Mouse (Mus musculus) limb, embryonic 12.5 days (tissue): ENCODE results near the gene Tex45. TPM values are rescaled to one million over a fixed set of nuclear protein-coding genes. Genes with fewer than 3 reads are reported as not detected.

Source experiments
- ATAC-seq: fragments of 200-750 bp; cut with Nextera tagmentation; 2 replicates; pipeline ENCODE4 v1.8.0; 2017; ENCODE audit warnings: low read depth, moderate TSS enrichment; ENCODE audit not compliant: insufficient number of reproducible peaks, insufficient read depth, low FRiP score, low TSS enrichment
- H3K27ac ChIP-seq: fragments of 300-500 bp; sonication (generic); 2 replicates; pipeline ENCODE4 v1.5.1; 2016; ENCODE audit warnings: mild to moderate bottlenecking, moderate library complexity
- H3K27me3 ChIP-seq: fragments of 300-500 bp; sonication (generic); 2 replicates; pipeline ENCODE4 v1.6.1; 2016; ENCODE audit warnings: mild to moderate bottlenecking, moderate library complexity
- H3K36me3 ChIP-seq: fragments of 300-500 bp; sonication (generic); 2 replicates; pipeline ENCODE4 v1.6.1; 2016; ENCODE audit warnings: mild to moderate bottlenecking, moderate library complexity
- H3K4me1 ChIP-seq: fragments of 300-500 bp; sonication (generic); replicated peaks from 2 replicates; pipeline ENCODE4 v1.6.1; 2016
- H3K4me2 ChIP-seq: fragments of 300-500 bp; sonication (generic); 2 replicates; pipeline ENCODE4 v1.6.1; 2016; ENCODE audit warnings: mild to moderate bottlenecking, moderate library complexity
- H3K4me3 ChIP-seq: fragments of 300-500 bp; sonication (generic); replicated peaks from 2 replicates; pipeline ENCODE4 v1.5.1; 2016; ENCODE audit warnings: mild to moderate bottlenecking
- H3K9ac ChIP-seq: fragments of 300-500 bp; sonication (generic); replicated peaks from 2 replicates; pipeline ENCODE4 v1.6.1; 2016; ENCODE audit warnings: mild to moderate bottlenecking, moderate library complexity
- H3K9me3 ChIP-seq: fragments of 300-500 bp; sonication (generic); 2 replicates; pipeline ENCODE4 v1.6.1; 2016; ENCODE audit warnings: mild to moderate bottlenecking, moderate library complexity
- WGBS: fragments of 180-500 bp; shearing (Covaris S2); methylation state at CpG from one replicate; pipeline ENCODE4 v1.1.7; 2016; 5-methylcytosine and 5-hydroxymethylcytosine counted together
- polyA plus RNA-seq: library from polyadenylated mRNA; unstranded; fragments of >200 nt; fragmentation: Nextera tagmentation; extraction: Ambion mirVana; gene quantifications from 2 replicates; pipeline ENCODE4 v1.2.1, GENCODE M21; 2016

The Tex45 gene
- polyA plus RNA-seq, 1 experiment from 2014 or later = not detected

DNA sequence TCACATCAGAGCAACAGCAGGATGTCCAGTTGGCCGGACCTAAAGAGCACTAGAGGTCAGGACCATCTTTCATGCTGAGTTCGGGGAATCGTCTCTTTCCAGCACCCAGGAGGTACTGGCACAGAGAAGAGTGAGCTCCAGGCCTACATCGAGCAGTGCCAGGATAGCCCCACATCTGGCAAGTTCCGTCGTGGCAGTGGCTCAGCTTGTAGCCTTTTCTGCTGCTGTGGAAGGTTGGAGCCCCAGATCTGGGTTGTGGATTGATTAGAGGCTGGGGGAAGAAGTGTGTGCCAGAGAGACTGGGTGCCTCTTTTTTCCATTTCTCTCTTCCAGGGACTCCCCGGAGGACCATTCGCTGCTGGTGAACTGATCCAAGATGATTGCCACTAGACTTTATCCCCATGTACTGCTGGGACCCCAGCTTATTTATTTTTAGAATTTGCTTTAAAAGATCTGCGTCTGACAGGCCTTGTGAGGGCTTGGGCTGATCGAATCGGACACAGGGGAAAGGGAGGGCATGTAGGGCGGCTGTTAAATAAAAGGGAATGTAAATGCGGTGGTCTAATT is 44.1 kb downstream of the Tex45 start:
- peaks cover 41% of the 10 kb centered on the region for H3K36me3 ChIP-seq
- peak overlapping the region; percentile 47 for H3K9ac ChIP-seq
- 29% methylated on average over 13 of the region's 13 CpGs for WGBS
- peaks cover 6% of the 10 kb centered on the region for H3K4me1 ChIP-seq
- H3K9me3 ChIP-seq = no peaks in the 10 kb centered on the region
- no peak; the same call in 1 of the 2 replicates for ATAC-seq
- peak overlapping the region; percentile 84 for H3K27ac ChIP-seq
- peak overlapping the region; percentile 85 for H3K4me2 ChIP-seq
- H3K4me3 ChIP-seq = peak overlapping the region; percentile 56
- no peaks in the 10 kb centered on the region for H3K27me3 ChIP-seq

DNA sequence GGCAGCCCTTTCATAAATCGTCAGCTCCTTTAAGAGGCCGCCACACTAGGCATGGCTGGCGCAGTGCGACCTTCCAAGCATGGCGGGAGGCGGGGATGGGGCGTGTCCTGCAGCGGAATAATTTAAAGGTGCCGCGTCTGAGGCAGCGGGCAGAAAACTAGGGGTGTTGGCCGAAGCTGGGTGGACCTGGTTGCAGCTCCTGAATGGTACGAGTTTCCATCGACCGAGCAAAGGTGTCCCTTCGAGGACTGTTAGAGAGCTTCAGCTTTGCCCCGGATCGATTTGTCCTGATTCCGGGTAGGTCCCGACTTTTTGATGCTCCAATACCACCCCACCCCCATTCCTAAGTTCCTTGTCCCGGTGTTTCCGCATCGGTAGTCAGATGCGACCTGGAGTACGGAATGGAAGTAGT is 44.6 kb downstream of the Tex45 start, which contains the start of gene Pnpla6:
Gene Pnpla6 (plus strand): TSS at position 125 of the 412 bp plus-strand sequence.
- Histone ChIP-seq H3K9ac (peak within 1 kb of the TSS; percentile 47), H3K4me2 (peak within 1 kb of the TSS; percentile 85), H3K4me1 (peaks cover 6% of the 10 kb centered on the region), H3K27ac (peak within 1 kb of the TSS; percentile 84), H3K4me3 (peak within 1 kb of the TSS; percentile 56), H3K9me3 (no peaks in the 10 kb centered on the region), H3K36me3 (peaks cover 37% of the 10 kb centered on the region), H3K27me3 (no peaks in the 10 kb centered on the region)
- ATAC-seq = peak; percentile 70
- WGBS = under 1% methylated on average over 25 of the region's 25 CpGs

DNA sequence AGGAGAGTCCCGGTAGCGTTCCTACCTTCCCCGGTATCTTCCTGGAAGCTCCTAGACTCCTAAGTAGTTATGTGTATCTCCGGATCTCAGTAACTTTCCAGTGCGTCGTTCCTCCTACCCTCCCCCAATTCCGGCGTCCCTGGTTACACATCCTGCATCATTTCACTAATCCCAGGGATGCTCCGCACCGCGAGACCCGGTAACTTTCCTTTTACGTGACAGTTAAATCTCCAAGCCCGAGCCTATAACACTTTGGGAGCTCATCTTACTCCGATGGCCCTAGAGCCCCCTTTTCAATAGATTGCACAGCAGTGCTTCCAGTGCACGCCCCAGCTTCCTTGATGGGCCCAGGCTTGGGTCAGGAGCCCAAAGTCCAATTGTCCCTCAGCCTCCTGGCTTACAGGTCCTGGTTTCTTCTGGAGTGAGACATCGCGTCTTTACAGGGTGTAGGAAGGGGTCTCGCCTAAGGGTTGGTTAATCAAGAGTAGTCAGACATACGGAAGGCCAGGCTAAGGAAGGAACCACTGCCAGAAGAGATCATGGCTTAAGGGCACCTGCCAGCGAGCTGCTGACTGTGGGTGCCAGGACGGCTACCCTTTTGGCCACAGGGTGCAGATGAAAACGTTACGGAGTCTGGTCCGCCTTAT is 45.2 kb downstream of the Tex45 start:
- peak overlapping the region; percentile 85 for H3K4me2 ChIP-seq
- peak overlapping the region; percentile 84 for H3K27ac ChIP-seq
- H3K36me3 ChIP-seq = peaks cover 32% of the 10 kb centered on the region
- no peaks in the 10 kb centered on the region for H3K9me3 ChIP-seq
- peak overlapping the region; percentile 47 for H3K9ac ChIP-seq
- WGBS = under 1% methylated on average over 25 of the region's 25 CpGs
- H3K27me3 ChIP-seq = no peaks in the 10 kb centered on the region
- peak; percentile 13 for ATAC-seq
- H3K4me3 ChIP-seq = peak overlapping the region; percentile 56
- peaks cover 6% of the 10 kb centered on the region for H3K4me1 ChIP-seq

DNA sequence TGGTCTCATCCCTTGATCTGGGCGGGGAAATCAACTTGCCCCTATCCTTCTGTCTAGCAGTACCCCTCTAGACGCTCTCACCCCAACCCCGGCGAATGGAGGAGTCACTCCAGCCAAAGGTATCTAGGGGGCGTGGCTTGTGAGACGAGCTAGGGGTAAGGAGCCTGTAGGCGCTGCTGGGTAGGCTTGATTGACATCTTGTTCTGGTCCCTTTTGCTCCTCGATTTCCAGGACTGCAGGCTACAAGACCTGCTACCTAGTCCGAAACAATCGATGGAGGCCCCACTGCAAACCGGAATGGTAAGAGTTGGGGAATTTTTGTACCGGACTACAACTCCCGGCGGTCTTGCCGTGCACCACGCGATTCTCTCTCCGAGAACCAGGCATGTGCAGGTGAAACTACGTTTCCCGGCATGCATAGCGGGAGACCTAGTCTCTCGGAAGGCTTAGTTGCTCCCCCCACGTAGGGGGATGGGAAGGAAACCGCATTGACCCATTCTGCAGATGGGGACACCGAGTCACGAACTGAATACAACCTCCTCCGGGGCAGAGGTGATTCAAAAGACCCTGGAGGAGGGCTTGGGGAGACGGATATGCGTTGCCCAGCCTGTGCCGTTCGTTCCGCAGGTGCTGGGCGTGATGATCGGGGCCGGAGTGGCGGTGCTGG is 45.9 kb downstream of the Tex45 start:
- peaks cover 6% of the 10 kb centered on the region for H3K4me1 ChIP-seq
- H3K27me3 ChIP-seq = no peaks in the 10 kb centered on the region
- WGBS = 4% methylated on average over 36 of the region's 36 CpGs
- peak overlapping the region; percentile 84 for H3K27ac ChIP-seq
- peak; percentile 89 for ATAC-seq
- H3K4me3 ChIP-seq = peak overlapping the region; percentile 56
- H3K9me3 ChIP-seq = no peaks in the 10 kb centered on the region
- peak overlapping the region; percentile 85 for H3K4me2 ChIP-seq
- H3K9ac ChIP-seq = peak overlapping the region; percentile 55
- peaks cover 32% of the 10 kb centered on the region for H3K36me3 ChIP-seq

- Histone ChIP-seq H3K36me3 (peaks cover 33% of the 10 kb centered on the region), H3K27ac (peak overlapping the region; percentile 41; the same call in 1 of the 2 replicates), H3K4me1 (peaks cover 6% of the 10 kb centered on the region), H3K27me3 (no peaks in the 10 kb centered on the region), H3K4me3 (peak overlapping the region; percentile 56), H3K4me2 (peak overlapping the region; percentile 85), H3K9me3 (no peaks in the 10 kb centered on the region), H3K9ac (peak overlapping the region; percentile 55)
- no peak for ATAC-seq
- WGBS = 6% methylated on average over 16 of the region's 16 CpGs
These were observed 46.4 kb downstream of the Tex45 start for GRCm38 (mm10) chr8:3517117-3517495.

DNA sequence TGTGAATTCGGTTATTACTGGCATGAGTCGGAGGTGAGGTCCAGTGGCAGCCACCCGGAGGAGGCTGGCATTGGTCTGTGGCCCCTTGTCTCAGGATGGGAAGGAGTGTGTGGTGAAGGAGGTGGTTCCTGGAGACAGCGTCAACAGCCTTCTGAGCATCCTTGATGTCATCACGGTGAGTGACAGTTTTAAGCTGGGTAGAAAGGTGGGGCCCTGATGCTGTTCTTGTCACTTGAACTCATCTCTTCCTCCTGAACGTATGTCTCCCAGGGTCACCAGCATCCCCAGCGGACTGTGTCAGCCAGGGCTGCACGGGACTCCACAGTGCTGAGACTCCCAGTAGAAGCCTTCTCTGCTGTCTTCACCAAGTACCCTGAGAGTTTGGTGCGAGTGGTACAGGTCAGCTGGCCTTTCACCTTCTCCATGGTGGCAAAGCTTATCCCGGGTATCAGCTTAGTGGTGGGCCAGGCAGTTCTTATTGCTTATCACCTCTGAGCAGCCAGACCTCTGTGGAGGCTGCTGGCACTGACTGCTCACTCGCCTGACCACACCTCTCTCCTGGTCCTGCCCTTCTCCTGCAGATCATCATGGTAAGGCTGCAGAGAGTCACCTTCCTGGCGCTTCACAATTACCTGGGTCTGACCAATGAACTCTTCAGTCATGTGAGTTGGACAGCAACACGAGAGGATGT is 51.5 kb downstream of the Tex45 start:
- peaks cover 56% of the 10 kb centered on the region for H3K36me3 ChIP-seq
- no peak overlapping the region for H3K4me3 ChIP-seq
- no peaks in the 10 kb centered on the region for H3K9me3 ChIP-seq
- no peak overlapping the region for H3K27ac ChIP-seq
- no peaks in the 10 kb centered on the region for H3K4me1 ChIP-seq
- no peaks in the 10 kb centered on the region for H3K27me3 ChIP-seq
- WGBS = 92% methylated on average over 13 of the region's 13 CpGs
- no peak overlapping the region for H3K4me2 ChIP-seq
- no peak overlapping the region for H3K9ac ChIP-seq
- ATAC-seq = no peak

- 88% methylated on average over 5 of the region's 5 CpGs for WGBS
- Histone ChIP-seq H3K36me3 (peaks cover 43% of the 10 kb centered on the region), H3K9ac (no peak overlapping the region), H3K4me3 (no peak overlapping the region), H3K27ac (no peak overlapping the region), H3K27me3 (no peaks in the 10 kb centered on the region), H3K4me2 (no peak overlapping the region), H3K4me1 (no peaks in the 10 kb centered on the region), H3K9me3 (no peaks in the 10 kb centered on the region)
- no peak for ATAC-seq
These were observed 60.2 kb downstream of the Tex45 start for GRCm38 (mm10) chr8:3530816-3531215.

- Histone ChIP-seq H3K9me3 (no peaks in the 10 kb centered on the region), H3K27ac (no peak overlapping the region), H3K4me1 (no peaks in the 10 kb centered on the region), H3K4me3 (no peak overlapping the region), H3K36me3 (peaks cover 44% of the 10 kb centered on the region), H3K27me3 (no peaks in the 10 kb centered on the region), H3K4me2 (no peak overlapping the region), H3K9ac (no peak overlapping the region)
- WGBS = 98% methylated on average over 18 of the region's 18 CpGs
- no peak for ATAC-seq
These were observed 61.3 kb downstream of the Tex45 start for GRCm38 (mm10) chr8:3531936-3532335.

GRCm38 (mm10) chr8:3536053-3536841 is 65.6 kb downstream of the Tex45 start:
- Histone ChIP-seq H3K9ac (no peak overlapping the region), H3K4me3 (no peak overlapping the region), H3K27me3 (no peaks in the 10 kb centered on the region), H3K27ac (no peak overlapping the region), H3K4me1 (no peaks in the 10 kb centered on the region), H3K9me3 (no peaks in the 10 kb centered on the region), H3K4me2 (no peak overlapping the region), H3K36me3 (peaks cover 77% of the 10 kb centered on the region)
- 64% methylated on average over 15 of the region's 15 CpGs for WGBS
- ATAC-seq = no peak
